Mouse (Mus musculus) bone marrow, adult 2 months (tissue): Measurements from ENCODE around the gene Cyfip2.

Experiments
- CTCF ChIP-seq: fragments of 200-500 bp; IDR thresholded peaks from 2 replicates; pipeline ENCODE4 v1.5.1; 2011; ENCODE audit warnings: low read length, control low read depth; ENCODE audit not compliant: control insufficient read depth, insufficient read depth
- POLR2A ChIP-seq: fragments of 200-500 bp; IDR thresholded peaks from 2 replicates; pipeline ENCODE4 v1.6.1; 2011; ENCODE audit warnings: low read depth, mild to moderate bottlenecking, control low read depth, low read length, borderline replicate concordance; ENCODE audit not compliant: control insufficient read depth

- TF ChIP-seq POLR2A (no peak), CTCF (no peak)
Observed at GRCm38 (mm10) chr11:46269391-46269790, 43.3 kb downstream of the Cyfip2 start.
